Mouse (Mus musculus): Measurements from ENCODE around the gene Ghrhr. TPM values are rescaled to one million over a fixed set of nuclear protein-coding genes. Genes with fewer than 3 reads are reported as not detected.

The Ghrhr gene
- polyA plus RNA-seq, 1 experiment from 2014 or later = not detected

DNA sequence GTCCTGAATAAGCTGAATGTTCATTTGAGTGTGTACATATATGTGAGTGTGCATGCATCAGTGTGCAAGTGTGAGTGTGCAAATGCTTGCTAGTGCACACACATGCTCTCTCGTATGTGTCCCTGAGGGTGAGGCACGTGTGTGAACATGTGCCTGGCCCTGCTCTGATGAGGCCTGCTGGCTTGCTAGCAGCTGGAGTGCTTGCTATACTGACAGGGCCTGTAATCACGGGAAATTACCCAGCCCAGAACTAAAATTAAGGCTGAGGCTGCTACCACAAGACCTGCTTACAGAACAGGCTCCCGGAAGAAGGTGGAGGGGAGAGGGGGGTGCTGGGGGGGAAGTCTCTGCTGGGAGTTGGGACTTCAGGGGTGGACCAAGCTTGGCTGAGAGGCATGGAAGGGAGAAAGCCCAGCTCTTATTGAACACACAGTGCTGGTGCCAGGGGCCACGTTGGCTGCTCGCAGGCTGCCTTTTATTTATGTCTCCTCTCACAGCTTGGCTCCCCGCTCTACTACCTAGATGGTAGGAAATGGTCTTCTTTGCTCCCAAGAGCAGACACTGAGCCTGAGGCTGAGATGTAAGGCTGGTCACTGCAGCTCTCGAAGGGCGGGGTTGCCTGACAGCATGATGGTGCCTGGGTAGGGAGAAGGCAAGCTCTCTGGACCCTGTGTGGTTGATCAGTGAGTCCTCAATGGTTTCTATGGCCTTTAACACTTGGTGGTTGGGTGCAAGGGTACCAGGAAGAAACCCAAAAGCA is 23.0 kb downstream of the Ghrhr start:
- Histone ChIP-seq H3K27me3 (peaks cover 15% of the 10 kb centered on the region; the same call in 1 of the 2 replicates), H3K4me3 (no peak overlapping the region), H3K9me3 (no peaks in the 10 kb centered on the region), H3K9ac (no peak overlapping the region), H3K36me3 (no peaks in the 10 kb centered on the region), H3K4me2 (no peak overlapping the region), H3K27ac (no peak overlapping the region), H3K4me1 (peaks cover 34% of the 10 kb centered on the region)
- no peak for ATAC-seq (ENCODE audit: insufficient number of reproducible peaks, insufficient read depth, low FRiP score, low TSS enrichment, low read depth)
- 68% methylated on average over 9 of the region's 9 CpGs for WGBS

- Histone ChIP-seq H3K27me3 (peaks cover 15% of the 10 kb centered on the region; the same call in 1 of the 2 replicates), H3K9ac (no peak overlapping the region), H3K36me3 (no peaks in the 10 kb centered on the region), H3K4me3 (no peak overlapping the region), H3K4me1 (peaks cover 40% of the 10 kb centered on the region), H3K4me2 (no peak overlapping the region), H3K27ac (no peak overlapping the region), H3K9me3 (no peaks in the 10 kb centered on the region)
- ATAC-seq (ENCODE audit: insufficient number of reproducible peaks, insufficient read depth, low FRiP score, low TSS enrichment, low read depth) = no peak
- WGBS = 56% methylated on average over 5 of the region's 5 CpGs
These were observed 23.8 kb downstream of the Ghrhr start for GRCm38 (mm10) chr6:55399910-55400309.

GRCm38 (mm10) chr6:55402041-55402776 is 26.1 kb downstream of the Ghrhr start:
- no peaks in the 10 kb centered on the region for H3K36me3 ChIP-seq
- no peak overlapping the region for H3K4me2 ChIP-seq
- H3K9ac ChIP-seq = no peak overlapping the region
- H3K4me1 ChIP-seq = peaks cover 23% of the 10 kb centered on the region
- WGBS = 68% methylated on average over 9 of the region's 9 CpGs
- no peak overlapping the region for H3K27ac ChIP-seq
- H3K4me3 ChIP-seq = no peak overlapping the region
- H3K27me3 ChIP-seq = peaks cover 8% of the 10 kb centered on the region; the same call in 1 of the 2 replicates
- no peak for ATAC-seq (ENCODE audit: insufficient number of reproducible peaks, insufficient read depth, low FRiP score, low TSS enrichment, low read depth)
- no peaks in the 10 kb centered on the region for H3K9me3 ChIP-seq

GRCm38 (mm10) chr6:55403411-55404309 is 27.6 kb downstream of the Ghrhr start:
- Histone ChIP-seq H3K27me3 (no peaks in the 10 kb centered on the region), H3K4me1 (peaks cover 21% of the 10 kb centered on the region), H3K9me3 (no peaks in the 10 kb centered on the region), H3K9ac (no peak overlapping the region), H3K4me3 (no peak overlapping the region), H3K4me2 (no peak overlapping the region), H3K36me3 (no peaks in the 10 kb centered on the region), H3K27ac (no peak overlapping the region)
- no peak for ATAC-seq (ENCODE audit: insufficient number of reproducible peaks, insufficient read depth, low FRiP score, low TSS enrichment, low read depth)
- 78% methylated on average over 9 of the region's 9 CpGs for WGBS

- Histone ChIP-seq H3K27me3 (no peaks in the 10 kb centered on the region), H3K27ac (no peak overlapping the region), H3K9me3 (no peaks in the 10 kb centered on the region), H3K36me3 (no peaks in the 10 kb centered on the region), H3K4me2 (no peak overlapping the region), H3K4me3 (no peak overlapping the region), H3K4me1 (peaks cover 13% of the 10 kb centered on the region), H3K9ac (no peak overlapping the region)
- 49% methylated on average over 5 of the region's 5 CpGs for WGBS
- ATAC-seq (ENCODE audit: insufficient number of reproducible peaks, insufficient read depth, low FRiP score, low TSS enrichment, low read depth) = no peak
These were observed 28.4 kb downstream of the Ghrhr start for GRCm38 (mm10) chr6:55404421-55404990.

- H3K9ac ChIP-seq = no peak overlapping the region
- H3K36me3 ChIP-seq = no peaks in the 10 kb centered on the region
- H3K9me3 ChIP-seq = no peaks in the 10 kb centered on the region
- no peak overlapping the region for H3K4me3 ChIP-seq
- H3K4me1 ChIP-seq = peaks cover 12% of the 10 kb centered on the region
- WGBS = 84% methylated on average over 4 of the region's 4 CpGs
- H3K27ac ChIP-seq = no peak overlapping the region
- no peaks in the 10 kb centered on the region for H3K27me3 ChIP-seq
- no peak overlapping the region for H3K4me2 ChIP-seq
- ATAC-seq (ENCODE audit: insufficient number of reproducible peaks, insufficient read depth, low FRiP score, low TSS enrichment, low read depth) = no peak
These were observed 31.2 kb downstream of the Ghrhr start for GRCm38 (mm10) chr6:55407345-55407744.

DNA sequence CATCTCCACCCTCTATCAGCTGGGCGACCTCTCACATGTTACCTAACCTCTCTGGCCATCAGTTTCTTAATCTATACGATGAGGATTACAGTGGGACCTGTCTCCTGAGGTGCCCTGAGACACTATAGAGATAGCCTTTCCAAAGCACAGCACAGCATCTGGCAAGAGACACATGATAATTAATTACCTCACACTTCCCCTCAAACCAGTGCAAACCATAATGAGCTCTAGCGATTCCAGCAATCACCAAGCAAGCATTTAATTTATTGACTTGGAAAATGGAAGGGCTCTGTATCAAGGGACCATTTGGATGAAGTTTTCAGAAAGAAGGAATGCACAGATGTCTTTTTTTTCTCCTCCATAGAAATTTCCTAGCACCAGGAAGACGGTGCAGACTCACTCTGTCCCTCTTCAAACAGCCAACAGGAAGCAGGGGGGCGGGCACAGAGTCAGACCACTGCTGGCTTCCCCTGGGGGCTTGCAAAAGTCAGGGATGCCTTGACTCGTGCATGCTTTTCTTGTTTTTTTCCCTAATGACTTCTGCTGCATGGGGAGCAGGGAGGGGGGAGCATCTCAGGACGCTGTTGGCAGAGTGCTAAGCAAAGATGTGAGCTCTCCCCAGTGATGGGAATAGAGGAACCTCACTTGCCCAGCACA is 34.2 kb downstream of the Ghrhr start:
- Histone ChIP-seq H3K27me3 (no peaks in the 10 kb centered on the region), H3K27ac (no peak overlapping the region), H3K36me3 (no peaks in the 10 kb centered on the region), H3K4me3 (no peak overlapping the region), H3K9ac (no peak overlapping the region), H3K4me1 (peaks cover 6% of the 10 kb centered on the region; the same call in 1 of the 2 replicates), H3K9me3 (no peaks in the 10 kb centered on the region), H3K4me2 (no peak overlapping the region)
- no peak for ATAC-seq (ENCODE audit: insufficient number of reproducible peaks, insufficient read depth, low FRiP score, low TSS enrichment, low read depth)
- WGBS = 38% methylated on average over 7 of the region's 7 CpGs

GRCm38 (mm10) chr6:55410977-55411376 is 34.9 kb downstream of the Ghrhr start:
- no peaks in the 10 kb centered on the region for H3K36me3 ChIP-seq
- no peak overlapping the region for H3K9ac ChIP-seq
- ATAC-seq (ENCODE audit: insufficient number of reproducible peaks, insufficient read depth, low FRiP score, low TSS enrichment, low read depth) = no peak
- peaks cover 6% of the 10 kb centered on the region; the same call in 1 of the 2 replicates for H3K4me1 ChIP-seq
- no peaks in the 10 kb centered on the region for H3K9me3 ChIP-seq
- no peak overlapping the region for H3K4me3 ChIP-seq
- H3K27me3 ChIP-seq = no peaks in the 10 kb centered on the region
- WGBS = 71% methylated on average over 5 of the region's 5 CpGs
- no peak overlapping the region for H3K4me2 ChIP-seq
- no peak overlapping the region for H3K27ac ChIP-seq

- H3K9ac ChIP-seq = no peak overlapping the region
- no peaks in the 10 kb centered on the region for H3K9me3 ChIP-seq
- WGBS = 58% methylated on average over 5 of the region's 5 CpGs
- H3K4me2 ChIP-seq = no peak overlapping the region
- no peaks in the 10 kb centered on the region for H3K27me3 ChIP-seq
- no peaks in the 10 kb centered on the region for H3K36me3 ChIP-seq
- no peak overlapping the region for H3K27ac ChIP-seq
- no peak overlapping the region for H3K4me3 ChIP-seq
- H3K4me1 ChIP-seq = no peaks in the 10 kb centered on the region
- ATAC-seq (ENCODE audit: insufficient number of reproducible peaks, insufficient read depth, low FRiP score, low TSS enrichment, low read depth) = no peak
These were observed 40.1 kb downstream of the Ghrhr start for GRCm38 (mm10) chr6:55416202-55416601.

- Histone ChIP-seq H3K4me2 (no peak overlapping the region), H3K9ac (no peak overlapping the region), H3K4me1 (no peaks in the 10 kb centered on the region), H3K27ac (no peak overlapping the region), H3K36me3 (no peaks in the 10 kb centered on the region), H3K9me3 (no peaks in the 10 kb centered on the region), H3K27me3 (no peaks in the 10 kb centered on the region; the same call in 1 of the 2 replicates), H3K4me3 (no peak overlapping the region)
- whole genome bisulfite sequencing = 66% methylated on average over 2 of the region's 2 CpGs
- ATAC-seq (ENCODE audit: insufficient number of reproducible peaks, insufficient read depth, low FRiP score, low TSS enrichment, low read depth) = no peak
These were observed 42.8 kb downstream of the Ghrhr start for GRCm38 (mm10) chr6:55418746-55419410.

Measured in embryonic facial prominence, embryonic 13.5 days (tissue).